Mouse (Mus musculus) spleen, postnatal 14 days (tissue): Measurements from ENCODE around the gene Becn1.

Source experiments
- DNase-seq, 2 experiments: peaks; one replicate each; pipeline ENCODE4 v3.0.0; 2021 to 2022; ENCODE audit warnings: low spot score in 2 of 2

Gene Becn1

GRCm38 (mm10) chr11:101269577-101270116 lies 32.4 kb downstream of the Becn1 start:
- DNase-seq: no peak

GRCm38 (mm10) chr11:101265906-101266305 lies 36.2 kb downstream of the Becn1 start:
- DNase-seq: no peak

GRCm38 (mm10) chr11:101264954-101265471 lies 37.1 kb downstream of the Becn1 start:
- DNase-seq: no peak

- DNase-seq: no peak
These were observed 38.2 kb downstream of the Becn1 start for GRCm38 (mm10) chr11:101263989-101264280.

- no peak for DNase-seq
These were observed 38.7 kb downstream of the Becn1 start for GRCm38 (mm10) chr11:101263138-101263988.

GRCm38 (mm10) chr11:101262272-101262967 lies 39.7 kb downstream of the Becn1 start:
- DNase-seq: no peak

- no peak for DNase-seq
These were observed 41.2 kb downstream of the Becn1 start for GRCm38 (mm10) chr11:101260826-101261380.

GRCm38 (mm10) chr11:101259948-101260825 lies 41.9 kb downstream of the Becn1 start, which contains the start of gene Wnk4:
TSS of gene Wnk4 (plus strand) at chr11:101260567.
- peak; percentile 59 to 63 for DNase-seq

- DNase-seq: no peak
These were observed 42.8 kb downstream of the Becn1 start for GRCm38 (mm10) chr11:101259261-101259712.

- no peak for DNase-seq
These were observed 46.0 kb downstream of the Becn1 start for GRCm38 (mm10) chr11:101255826-101256775.

- DNase-seq: peak; percentile 73 to 84
These were observed 48.3 kb downstream of the Becn1 start, which contains the start of gene Vps25 for GRCm38 (mm10) chr11:101253613-101254389. TSS of gene Vps25 (plus strand) at chr11:101253707.

- no peak for DNase-seq
These were observed 49.1 kb downstream of the Becn1 start for GRCm38 (mm10) chr11:101252941-101253340.

- no peak for DNase-seq
These were observed 51.1 kb downstream of the Becn1 start for GRCm38 (mm10) chr11:101251031-101251430.

GRCm38 (mm10) chr11:101248258-101248994 lies 53.7 kb downstream of the Becn1 start:
- peak in 1 of 2 experiments; percentile 52 for DNase-seq

GRCm38 (mm10) chr11:101247521-101248030 lies 54.5 kb downstream of the Becn1 start:
- DNase-seq: no peak

- DNase-seq: no peak
These were observed 55.4 kb downstream of the Becn1 start for GRCm38 (mm10) chr11:101246702-101247012.

- DNase-seq: no peak
These were observed 56.0 kb downstream of the Becn1 start, which contains the start of gene Ramp2 for GRCm38 (mm10) chr11:101245855-101246701. TSS of gene Ramp2 (plus strand) at chr11:101246028.
